Mouse (Mus musculus) thymus, postnatal 36 days (tissue): ENCODE measurements around the gene Senp2.
"Not testable (repeated sequence)": the region's sequence is repeated elsewhere in the genome, so short reads cannot be mapped to it uniquely, and the experiment has no call there.

ENCODE experiments used
- DNase-seq, 2 experiments: peaks; one replicate each; pipeline ENCODE4 v3.0.0; 2022; ENCODE audit warnings: mixed read lengths in 2 of 2

Senp2 gene

DNA sequence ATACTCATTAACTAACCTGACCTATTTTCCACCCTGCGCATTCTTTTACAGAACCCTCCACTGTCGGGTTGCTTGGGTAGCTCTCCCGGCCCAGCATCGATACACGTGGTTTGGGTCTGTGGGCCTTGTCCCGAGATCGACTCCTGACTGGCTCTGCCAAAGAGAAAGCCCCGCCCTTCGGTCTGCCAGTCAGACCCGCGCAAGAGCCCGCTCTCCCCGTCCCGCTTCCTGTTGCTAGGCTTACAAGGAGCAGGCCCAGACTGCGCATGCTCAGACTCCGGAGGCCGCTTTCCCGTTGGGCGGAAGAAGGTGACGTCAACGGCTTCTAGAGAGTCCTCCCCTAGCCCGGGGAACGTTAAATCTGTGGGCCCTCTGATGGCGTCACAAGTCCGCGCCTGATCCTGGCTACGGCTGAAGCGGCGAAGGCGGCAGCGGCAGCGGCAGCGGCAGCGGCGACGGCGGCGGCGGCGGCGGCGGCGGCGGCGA, at the start of gene Senp2:
Gene Senp2 (plus strand): TSS at position 386 of the 486 bp plus-strand sequence.
- DNase-seq = peak; percentile 99 to 100

DNA sequence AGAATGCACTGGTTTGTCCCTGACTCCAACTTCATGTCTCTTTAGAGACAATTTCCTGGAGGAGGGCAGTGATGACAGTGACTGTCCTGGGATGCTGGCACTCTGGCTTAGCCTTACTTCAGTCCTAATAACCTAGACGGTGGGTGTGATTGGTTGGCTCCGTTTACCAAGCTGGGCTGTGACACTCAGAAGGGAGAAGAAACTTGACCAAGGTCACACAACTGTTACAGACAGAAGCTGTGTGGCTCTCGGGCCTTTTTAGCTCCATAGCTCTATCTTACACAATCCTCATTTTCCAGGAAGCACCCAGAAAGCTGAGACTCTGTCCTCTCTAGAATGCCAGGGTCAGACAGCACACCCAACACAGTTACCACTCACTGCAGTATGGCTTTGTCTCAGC, 43.7 kb upstream of the Senp2 start:
- DNase-seq = no peak

DNA sequence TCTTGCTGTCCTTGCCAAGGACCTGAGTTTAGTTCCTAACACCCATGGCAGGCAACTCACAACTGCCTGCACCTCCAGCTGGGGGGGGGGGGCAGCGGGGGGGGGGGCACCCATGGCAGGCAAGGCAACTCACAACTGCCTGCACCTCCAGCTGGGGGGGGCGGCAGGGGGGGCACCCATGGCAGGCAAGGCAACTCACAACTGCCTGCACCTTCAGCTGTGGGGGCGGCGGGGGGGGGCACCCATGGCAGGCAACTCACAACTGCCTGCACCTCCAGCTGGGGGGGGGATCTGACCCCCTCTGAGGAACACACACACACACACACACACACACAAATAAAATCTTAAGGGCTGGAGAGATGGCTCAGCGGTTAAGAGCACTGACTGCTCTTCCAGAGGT, 39.4 kb upstream of the Senp2 start:
- no peak for DNase-seq

DNA sequence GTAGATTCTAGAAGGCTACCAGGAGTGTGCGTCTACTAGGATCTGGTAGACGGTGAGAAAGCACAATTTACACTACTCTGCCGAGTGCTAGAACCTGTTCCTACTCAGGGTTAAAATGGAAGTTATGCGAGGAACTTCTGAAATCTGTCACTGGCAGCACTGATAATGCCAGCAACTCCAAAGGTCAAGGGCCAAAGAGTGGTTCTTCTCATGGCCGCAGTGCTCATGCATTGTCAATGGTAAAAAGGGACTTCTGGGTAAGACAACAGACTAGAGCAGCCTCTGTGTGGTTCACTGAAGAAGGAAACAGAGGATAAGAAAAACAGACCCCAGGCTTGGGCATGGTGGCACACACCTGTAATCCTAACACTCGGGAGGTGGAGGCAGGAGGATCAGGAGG, 38.7 kb upstream of the Senp2 start:
- no peak for DNase-seq

DNA sequence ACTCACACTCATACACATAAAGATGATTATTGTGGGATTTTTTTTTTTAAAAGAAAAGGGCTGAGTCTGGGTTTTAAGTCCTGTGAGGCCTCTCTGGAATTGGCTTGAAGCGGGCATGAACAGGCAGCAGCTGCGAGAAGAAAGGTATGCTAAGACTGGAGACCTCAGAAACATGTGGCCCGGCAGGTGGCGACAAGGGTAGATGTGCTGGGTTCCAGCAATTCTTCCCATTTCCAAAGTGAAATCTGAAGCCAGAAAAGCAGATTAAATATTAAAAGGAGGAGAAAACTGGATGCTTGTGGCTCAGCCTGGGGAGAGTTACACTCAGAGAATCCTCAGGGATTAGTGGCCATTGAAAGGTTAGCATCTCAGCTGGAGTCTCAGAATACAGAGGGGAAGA, 37.8 kb upstream of the Senp2 start:
- DNase-seq = no peak

DNA sequence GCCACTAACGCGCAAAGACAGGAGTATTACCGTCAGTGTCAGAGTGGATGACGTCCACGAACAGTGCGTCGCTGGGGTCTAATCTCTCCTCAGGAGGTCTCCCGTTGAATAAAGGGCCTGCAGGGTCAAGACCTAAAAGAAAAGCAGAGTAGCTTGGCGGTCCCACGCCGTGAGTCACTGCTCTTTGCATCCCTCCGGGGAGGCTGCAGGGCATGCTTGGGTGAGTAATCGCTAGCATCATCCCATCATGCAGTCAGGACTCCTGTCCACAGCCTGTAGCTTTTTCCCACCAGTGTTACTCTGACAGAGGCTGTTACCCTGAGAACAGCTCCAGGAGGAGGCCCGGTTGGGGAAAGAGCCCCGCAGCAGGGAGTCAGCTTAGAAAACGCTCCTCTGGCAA, 33.1 kb upstream of the Senp2 start:
- no peak for DNase-seq

DNA sequence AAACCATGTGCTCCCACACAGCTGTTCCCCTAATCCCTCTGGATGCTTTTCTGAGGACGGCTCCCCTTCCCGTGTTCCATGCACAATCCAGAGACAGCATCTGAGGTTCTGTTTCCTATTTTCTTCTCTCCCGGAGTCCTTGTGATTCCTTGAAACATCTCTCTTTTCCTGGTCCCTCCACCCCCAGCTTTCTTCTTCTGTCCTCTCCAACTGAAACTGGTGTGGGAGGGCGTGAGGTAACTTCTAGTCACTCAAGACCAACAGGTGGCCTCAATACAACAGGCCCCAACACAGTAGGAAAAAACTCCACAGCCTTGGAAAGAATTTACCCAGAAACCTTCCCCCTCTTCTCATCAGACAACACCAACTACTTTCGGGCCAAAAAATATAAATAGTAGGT, 31.9 kb upstream of the Senp2 start:
- no peak for DNase-seq

DNA sequence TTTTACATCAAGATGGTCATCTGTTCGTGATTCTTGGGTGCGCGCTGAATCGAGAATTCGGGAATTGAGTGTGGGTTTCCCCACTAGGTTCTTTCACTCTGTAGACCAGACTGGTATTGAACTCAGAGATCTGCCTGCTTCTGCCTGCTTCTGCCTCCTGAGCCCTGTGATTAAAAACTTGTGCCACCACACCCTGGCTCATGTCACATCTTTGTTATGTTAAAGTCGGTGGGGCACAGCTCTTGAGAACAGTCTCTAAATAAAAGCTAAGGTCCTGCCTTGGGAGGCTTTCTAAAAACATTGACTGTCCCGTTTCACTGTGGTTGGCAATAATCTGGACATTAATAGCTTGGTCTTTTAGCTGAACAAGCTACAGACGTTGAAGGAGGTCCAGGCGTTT, 26.1 kb upstream of the Senp2 start:
- DNase-seq = no peak

DNA sequence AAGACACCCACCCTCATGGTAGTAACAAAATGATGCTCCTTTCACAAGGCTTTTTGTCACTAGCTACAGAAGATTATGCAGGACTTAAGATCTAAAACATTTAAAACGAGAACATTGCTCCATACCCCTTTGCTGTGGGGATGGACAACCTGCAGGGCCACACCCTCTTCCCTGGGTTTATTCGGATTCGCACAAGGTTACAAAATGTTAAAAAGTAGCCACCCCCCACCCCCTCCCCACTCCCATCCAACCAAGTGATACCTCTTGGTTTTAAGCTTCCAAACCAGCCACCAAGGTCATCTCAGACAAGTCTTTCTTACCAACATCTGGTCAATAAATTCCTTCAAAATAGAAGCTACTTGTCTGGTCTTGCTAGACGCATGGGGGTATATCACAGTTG, 25.7 kb upstream of the Senp2 start:
- DNase-seq = no peak

DNA sequence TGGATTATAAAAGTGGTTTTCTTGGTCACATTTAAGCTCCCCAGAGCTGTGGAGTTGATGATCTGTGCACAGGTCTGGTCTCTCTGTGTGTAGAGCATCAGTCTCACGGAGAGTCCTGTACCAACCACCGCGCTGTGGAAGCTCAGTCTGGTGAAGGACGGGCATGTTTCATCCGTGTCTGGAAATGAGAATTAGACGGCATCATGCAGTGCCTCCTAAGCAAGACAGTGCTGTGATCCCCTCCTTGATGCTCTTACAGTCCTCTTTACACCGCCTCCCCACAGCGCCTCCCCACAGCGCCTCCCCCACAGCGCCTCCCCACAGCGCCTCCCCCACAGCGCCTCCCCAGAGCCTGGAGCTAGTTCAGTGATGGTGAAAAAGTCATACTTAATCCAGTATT, 25.2 kb upstream of the Senp2 start:
- no peak for DNase-seq

DNA sequence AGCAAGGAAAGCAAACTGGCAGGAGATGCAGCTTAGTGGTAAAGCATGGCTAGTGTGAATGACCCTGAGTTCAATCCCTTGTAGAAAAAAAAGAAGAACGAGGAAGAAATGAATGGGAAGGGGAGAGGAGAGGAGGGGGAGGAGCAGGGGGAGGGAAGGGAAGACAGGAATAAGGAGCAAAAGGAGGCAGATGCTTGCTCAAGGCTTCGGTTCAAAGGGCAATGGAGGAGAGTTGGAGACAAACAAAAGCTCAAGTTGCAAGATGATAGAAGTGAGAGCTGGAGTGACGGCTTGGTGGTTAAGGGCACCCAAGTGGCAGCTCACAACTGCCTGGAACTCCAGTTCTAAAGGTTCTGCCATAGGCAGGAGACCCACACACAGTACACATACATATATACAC, 23.1 kb upstream of the Senp2 start:
- no peak for DNase-seq

DNA sequence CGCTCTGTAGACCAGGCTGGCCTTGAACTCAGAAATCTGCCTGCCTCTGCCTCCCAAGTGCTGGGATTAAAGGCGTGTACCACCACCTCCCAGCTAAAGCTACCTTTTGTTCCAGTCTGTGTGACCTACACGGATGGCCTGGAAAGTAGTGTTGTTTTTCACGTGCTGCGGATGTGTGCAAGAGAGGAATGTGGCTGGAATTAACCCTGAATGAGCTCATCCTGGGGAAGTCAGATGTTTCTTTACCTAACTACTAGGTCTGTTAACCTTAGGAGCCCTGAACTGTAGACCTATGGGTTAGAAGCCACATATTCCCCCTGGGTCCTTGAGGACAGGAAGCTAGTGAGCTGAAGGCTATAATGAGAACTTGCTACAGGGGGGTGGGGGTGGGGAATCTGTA, 21.3 kb upstream of the Senp2 start:
- DNase-seq = no peak

DNA sequence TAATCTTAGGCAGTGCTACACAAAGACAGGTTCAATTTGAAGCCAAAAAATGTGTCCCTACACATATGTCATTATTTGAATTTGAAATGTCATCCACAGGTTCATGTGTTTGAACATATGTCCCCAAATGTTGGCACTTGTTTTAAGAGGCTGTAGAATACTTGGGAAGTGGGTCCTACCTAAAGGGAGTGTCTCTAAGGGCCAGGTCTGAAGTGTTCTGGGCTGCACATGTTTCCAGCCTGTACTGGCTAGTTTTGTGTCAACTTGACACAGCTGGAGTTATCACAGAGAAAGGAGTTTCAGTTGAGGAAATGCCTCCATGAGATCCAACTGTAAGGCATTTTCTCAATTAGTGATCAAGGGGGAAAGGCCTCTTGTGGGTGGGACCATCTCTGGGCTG, 18.4 kb upstream of the Senp2 start:
- DNase-seq = not testable (repeated sequence)

DNA sequence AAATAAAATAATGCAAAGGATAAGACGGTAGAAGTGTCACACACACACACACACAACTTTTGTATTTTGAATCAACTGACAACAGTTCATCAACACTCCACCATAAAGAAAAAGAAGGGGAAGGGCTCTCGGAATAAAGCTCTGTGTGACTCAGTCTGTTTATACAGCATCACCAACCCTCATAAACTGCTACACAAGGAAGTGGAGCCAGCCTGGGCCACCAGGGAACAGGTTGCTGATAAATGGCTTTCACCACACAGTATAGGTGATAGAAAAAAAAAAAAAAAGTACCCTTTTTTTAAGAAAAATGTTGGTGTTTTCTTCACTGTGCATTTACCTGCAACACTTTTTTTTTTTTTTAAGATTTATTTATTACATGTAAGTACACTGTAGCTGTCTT, 17.5 kb upstream of the Senp2 start:
- no peak for DNase-seq

DNA sequence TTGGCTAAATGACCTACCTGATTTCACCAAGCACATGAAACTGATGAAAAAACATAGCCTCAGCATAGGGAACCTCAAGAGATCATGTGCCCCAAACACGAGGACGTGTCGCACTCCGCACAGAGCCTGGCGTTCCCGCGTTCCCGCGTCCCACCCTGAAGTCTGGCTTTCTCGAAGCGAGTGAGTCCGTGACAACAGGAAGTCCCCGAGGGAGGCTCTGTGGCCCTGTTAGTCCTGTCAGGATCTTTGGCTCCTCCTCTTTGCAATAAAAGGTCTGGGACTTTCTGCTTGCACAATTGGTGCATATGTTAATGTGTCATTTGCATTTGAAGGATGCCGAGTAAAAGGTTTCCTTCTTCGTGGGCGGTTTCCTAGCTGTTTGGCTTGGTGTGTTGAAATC, 14.0 kb upstream of the Senp2 start, which contains the start of gene Liph:
Gene Liph (minus strand): TSS at position 360 of the 400 bp plus-strand sequence.
- peak in 1 of 2 experiments; percentile 17 for DNase-seq

DNA sequence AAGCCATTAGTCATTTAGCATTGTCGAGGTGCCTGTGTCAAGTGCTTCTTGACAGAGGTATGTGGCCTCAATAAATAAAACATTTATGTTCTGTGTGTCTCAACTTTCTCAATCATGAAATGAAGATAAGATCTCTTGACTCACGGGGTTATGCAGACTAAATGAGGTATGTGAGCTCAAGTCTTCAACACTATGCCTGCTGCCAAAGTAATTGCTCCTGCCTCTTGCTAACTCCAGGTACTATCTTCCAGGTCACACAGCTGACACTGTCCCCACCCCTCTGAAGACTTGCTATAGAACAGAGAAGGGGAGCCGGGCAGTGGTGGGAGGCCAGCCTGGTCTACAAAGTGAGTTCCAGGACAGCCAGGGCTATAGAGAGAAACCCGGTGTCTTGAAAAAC, 12.9 kb upstream of the Senp2 start:
- DNase-seq = no peak

DNA sequence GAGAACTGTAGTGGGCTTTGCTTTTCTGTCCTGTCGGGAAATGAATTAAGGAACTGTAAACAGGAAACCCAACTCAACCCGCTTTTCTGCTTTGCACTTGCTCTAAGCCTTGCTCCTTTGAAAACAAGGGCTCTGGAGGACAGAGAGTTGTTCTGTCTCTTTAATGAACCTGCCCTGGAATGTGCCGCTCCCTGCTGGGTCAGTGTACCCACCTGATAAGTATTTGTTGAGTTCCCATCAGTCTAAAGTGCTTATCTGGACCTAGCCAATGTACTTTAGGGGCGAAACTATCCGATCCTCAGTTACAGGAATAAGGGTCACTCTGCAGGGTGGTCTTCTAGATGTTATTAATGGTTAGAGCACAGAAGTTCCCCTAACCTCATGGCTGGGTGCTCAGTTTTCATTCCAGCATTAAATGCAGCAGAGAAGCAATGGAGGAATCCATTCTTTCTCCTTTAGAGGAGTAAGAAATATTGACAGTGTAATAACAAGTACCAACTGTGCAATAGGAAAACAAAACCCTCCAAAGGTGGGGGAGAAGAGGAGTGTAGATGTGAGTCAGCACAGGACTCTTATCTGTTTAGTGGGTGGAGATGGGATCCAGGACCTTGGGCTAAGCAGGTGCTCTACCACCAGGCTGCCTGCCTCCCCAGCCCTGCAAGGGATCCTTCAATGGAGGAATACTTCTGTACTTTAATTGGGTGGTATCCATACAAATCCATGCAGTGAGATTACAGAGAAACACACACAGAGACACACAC, 12.2 kb upstream of the Senp2 start:
- DNase-seq = no peak

DNA sequence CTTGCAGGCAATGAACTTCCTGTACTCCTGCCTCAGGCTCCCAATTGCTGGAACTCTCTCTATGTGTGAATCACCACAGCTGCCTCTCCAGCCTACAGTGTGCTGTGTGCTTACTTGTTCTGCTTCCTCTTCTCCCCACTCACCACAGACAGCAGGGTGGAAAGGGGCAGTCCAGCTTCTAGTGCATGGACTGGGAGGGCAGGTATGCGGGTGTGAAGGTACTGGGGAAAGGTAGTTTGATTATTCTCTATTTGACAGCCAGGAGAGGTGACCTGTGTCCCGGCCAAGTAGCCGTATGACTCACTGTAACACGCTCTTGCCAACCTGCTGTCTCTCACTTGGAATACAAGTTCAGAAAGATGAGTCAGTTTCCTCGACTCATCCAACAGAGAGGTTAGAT, 11.2 kb upstream of the Senp2 start:
- no peak for DNase-seq

DNA sequence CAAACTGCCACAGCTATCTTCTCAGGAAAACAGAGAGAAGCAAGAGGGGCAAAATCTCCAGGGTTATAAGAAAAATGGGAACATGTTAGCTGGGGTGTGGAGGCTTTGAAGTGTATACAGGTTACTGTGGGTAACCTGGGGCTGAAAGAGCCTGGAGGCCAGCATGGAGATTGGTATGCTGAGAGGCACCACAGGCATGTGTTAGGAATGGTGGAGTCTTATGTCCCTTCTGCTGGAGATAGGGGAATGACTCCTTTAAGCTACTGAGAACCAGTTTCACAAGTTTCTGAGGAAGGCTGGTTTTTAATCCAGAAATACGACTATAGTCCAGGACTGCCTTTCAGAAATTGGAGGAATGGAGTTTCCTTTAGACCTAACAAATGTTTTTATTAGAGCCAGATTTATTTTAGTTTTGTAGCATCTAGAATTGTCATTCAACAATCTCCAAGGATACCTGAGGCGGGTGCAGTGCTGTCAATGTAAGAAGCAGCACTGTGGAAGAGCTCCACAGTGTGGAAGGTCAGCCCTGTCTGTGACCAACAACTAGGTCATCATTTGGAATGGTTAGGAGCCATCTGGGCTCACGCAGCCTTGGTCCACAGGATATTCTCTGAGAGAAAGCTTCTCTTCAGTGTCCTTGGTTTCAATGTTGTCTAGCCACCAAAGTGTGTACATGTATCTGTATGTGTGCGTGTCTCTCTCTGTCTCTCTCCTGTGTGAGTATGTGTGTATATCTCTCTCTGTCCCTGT, 9.2 kb upstream of the Senp2 start:
- no peak for DNase-seq

DNA sequence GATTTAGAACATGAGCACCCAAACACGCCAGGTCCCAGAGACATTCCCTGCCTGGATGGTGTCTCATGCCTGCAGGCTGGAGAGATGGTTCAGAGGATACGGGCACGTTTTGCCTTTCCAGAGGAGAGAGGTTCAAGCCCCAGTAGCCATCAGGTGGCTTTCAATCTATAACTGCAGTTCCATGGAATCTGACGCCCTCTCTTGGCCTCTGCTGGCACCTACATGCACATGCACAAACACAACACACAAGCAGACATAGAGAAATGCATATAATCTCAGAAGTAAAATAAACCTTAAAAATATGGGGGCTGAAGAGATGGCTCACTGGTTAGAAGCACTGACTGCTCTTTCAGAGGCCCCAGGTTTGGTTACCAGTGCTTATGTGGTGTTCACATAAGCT, 8.1 kb upstream of the Senp2 start:
- DNase-seq = no peak

DNA sequence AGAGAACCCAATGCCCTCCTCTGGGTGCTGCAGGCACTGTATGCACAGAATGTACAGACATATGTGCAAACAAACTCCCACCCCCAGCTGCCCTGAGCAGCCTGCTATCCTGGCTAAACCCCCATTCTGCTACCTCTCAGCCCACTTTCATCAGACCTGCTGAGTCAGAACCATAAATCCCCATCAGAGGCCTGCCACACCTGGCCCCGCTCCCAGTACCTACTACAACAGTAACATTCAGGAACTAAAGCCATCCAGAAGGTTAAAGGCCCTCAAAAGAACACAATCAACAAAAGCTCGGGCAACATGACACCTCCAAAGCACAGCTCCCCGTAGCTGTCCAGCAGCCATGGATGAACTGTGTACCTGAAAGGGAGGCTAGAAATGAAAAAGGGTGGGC, 7.7 kb upstream of the Senp2 start:
- DNase-seq = no peak

DNA sequence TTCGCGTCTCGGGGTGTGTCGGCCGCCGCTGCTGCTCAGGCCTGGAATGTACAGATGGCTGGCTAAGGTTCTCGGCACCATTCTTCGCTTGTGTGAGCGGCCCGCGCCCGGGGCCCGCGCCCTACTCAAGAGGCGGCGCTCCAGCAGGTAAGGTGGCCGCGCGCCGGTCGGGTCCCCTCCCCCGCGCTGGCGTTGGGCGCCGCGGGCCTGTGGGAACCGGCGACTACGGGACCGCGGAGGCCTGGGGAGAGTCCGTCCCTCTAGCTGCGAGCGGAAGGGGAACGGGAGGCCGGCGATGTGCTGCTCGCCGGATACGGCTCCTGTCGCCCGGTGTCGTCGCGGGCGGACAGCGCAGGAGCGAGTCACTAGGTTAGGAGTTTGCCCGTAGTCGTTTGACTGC, 312 bp downstream of the Senp2 start:
- no peak for DNase-seq

DNA sequence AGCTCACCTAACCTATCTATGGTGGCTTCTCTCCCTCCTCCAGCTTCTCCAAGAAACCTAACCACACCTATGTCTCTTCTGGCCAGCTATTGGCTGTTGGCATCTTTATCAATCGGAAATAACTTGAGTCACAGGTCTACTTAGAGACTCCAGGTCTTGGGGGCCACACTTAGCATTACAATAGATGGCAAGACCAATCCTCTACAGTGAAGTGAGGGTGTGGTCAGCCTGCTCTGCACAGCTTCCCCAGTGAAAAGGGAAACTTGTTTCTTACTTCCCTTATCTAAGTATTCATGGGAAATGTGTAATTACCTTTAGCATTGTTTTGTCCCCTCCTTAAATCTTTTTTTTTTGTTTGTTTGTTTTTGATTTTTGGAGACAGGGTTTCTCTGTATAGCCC, 6.3 kb downstream of the Senp2 start:
- DNase-seq = no peak

DNA sequence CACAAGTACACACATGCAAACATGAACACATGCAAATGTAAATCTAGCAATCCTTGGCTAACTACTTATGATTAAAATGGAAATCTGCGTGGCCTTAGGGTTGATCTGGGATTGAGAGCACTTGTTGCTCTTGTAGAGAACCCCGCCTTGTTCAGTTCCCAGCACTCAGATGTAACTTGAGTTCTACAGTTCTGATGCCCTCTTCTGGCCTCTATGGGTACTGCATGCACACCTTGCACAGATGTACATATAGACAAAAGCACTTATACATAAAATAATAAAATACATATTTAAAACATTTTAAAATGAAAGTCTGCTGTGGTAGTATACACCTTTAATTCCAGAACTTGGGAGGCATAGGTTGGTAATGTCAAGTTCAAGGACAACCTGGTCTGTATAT, 12.8 kb downstream of the Senp2 start:
- peak; percentile 23 to 30 for DNase-seq
